ENCODE assay signal across 22 mouse cellular contexts in the genomic region with DNA sequence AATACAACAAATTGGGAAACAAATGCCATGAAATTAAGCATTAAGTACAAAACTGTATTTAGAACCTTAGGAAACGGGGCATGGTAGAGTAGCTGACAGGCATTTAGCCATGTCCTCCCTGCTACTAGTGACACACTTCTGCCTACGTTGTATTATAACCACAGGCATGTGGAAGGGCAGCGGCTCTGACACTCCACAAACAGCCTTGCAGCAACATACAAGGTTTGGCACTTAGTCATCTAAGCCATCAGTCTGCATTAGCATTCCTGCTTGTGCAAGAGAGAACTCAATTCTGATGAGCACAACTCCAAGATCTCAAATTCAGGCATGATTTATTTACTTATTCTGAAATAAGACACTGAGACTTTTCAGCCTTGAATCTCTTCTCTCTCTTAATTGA.
DNase-seq lines count a peak whose midpoint lies in the region; ATAC-seq and TF ChIP-seq lines count a peak whose summit lies in the region.
"Had no signal": no experiment of that assay in that cellular context is flagged by ENCODE, and none has a peak within 500 bp of the region (broad histone marks: within the 10 kb centered on the region; RNA-seq: fewer than 3 reads in every experiment).

No protein-coding gene starts in this region.

- TF ChIP-seq CTCF in brain, embryonic 14.5 days (IDR thresholded peaks at IDR 0.05; ENCODE audit: borderline replicate concordance, extremely low read depth, insufficient read depth, insufficient read length): no peak

- ATAC-seq in midbrain, embryonic 16.5 days: no peak
- ATAC-seq: forebrain, embryonic 15.5 days; intestine, embryonic 16.5 days had no signal

- H3K36me3 ChIP-seq in midbrain, embryonic 16.5 days (ENCODE audit: control insufficient read depth, insufficient read depth, low read length): no peaks in the 10 kb centered on the region
- H3K36me3 ChIP-seq: embryonic facial prominence, embryonic 15.5 days; forebrain, embryonic 15.5 days; heart, embryonic 13.5 days; hindbrain, embryonic 15.5 days had no signal

- H3K9me3 ChIP-seq in midbrain, embryonic 16.5 days (replicated peaks; ENCODE audit: control insufficient read depth, low read length, poor library complexity, severe bottlenecking): no peaks in the 10 kb centered on the region
- H3K9me3 ChIP-seq: embryonic facial prominence, embryonic 15.5 days; forebrain, embryonic 15.5 days; heart, embryonic 13.5 days; hindbrain, embryonic 15.5 days had no signal

- H3K4me1 ChIP-seq in midbrain, embryonic 16.5 days (ENCODE audit: control insufficient read depth, insufficient read depth, low read length): no peaks in the 10 kb centered on the region
- H3K4me1 ChIP-seq: embryonic facial prominence, embryonic 15.5 days; forebrain, embryonic 15.5 days; heart, embryonic 13.5 days; hindbrain, embryonic 15.5 days had no signal

- H3K4me3 ChIP-seq in midbrain, embryonic 16.5 days (ENCODE audit: low read depth, low read length): no peak overlapping the region
- H3K4me3 ChIP-seq: embryonic facial prominence, embryonic 15.5 days; erythroblast, embryonic 14.5 days; forebrain, embryonic 15.5 days; heart, adult 2 months; heart, embryonic 13.5 days; hindbrain, embryonic 15.5 days had no signal

- no peak overlapping the region for H3K9ac ChIP-seq in midbrain, embryonic 16.5 days (ENCODE audit: low read depth, low read length)
- H3K9ac ChIP-seq: embryonic facial prominence, embryonic 15.5 days; forebrain, embryonic 15.5 days; heart, embryonic 13.5 days; hindbrain, embryonic 15.5 days had no signal

- H3K4me2 ChIP-seq in midbrain, embryonic 16.5 days (ENCODE audit: low read length): no peak overlapping the region
- H3K4me2 ChIP-seq: embryonic facial prominence, embryonic 15.5 days; forebrain, embryonic 15.5 days; heart, embryonic 13.5 days; hindbrain, embryonic 15.5 days had no signal

- 72% methylated on average over 3 of the region's 3 CpGs for WGBS in midbrain, embryonic 16.5 days

- no peak overlapping the region for H3K27ac ChIP-seq in midbrain, embryonic 16.5 days (ENCODE audit: low read length)
- H3K27ac ChIP-seq: embryonic facial prominence, embryonic 15.5 days; forebrain, embryonic 15.5 days; heart, adult 2 months; heart, embryonic 13.5 days; hindbrain, embryonic 15.5 days had no signal

- DNase-seq in retina, postnatal 1 day: peak; percentile 33
- no peak for DNase-seq in retina, embryonic 14.5 days (ENCODE audit: low spot score)
- peak; percentile 88 for DNase-seq in Muller cell, postnatal 12 days (ENCODE audit: inconsistent ontology term)
- DNase-seq in brain, embryonic 14.5 days (ENCODE audit: low read depth): peak; percentile 4
- no peak for DNase-seq in kidney, postnatal 25 days
- DNase-seq in urinary bladder, postnatal 25 days (ENCODE audit: low spot score): no peak
- DNase-seq: adrenal gland, postnatal 36 days; cerebellum, adult 11 months; cerebellum, adult 8-10 months; cerebellum, postnatal 36 days; gastrocnemius, postnatal 14 days; heart, adult 2 months; heart, postnatal 36 days; kidney, adult 2 months had no signal

- no peaks in the 10 kb centered on the region for H3K27me3 ChIP-seq in midbrain, embryonic 16.5 days (ENCODE audit: control insufficient read depth, insufficient read depth, low read depth, low read length)
- H3K27me3 ChIP-seq: CH12.LX; embryonic facial prominence, embryonic 15.5 days; forebrain, embryonic 15.5 days; heart, embryonic 13.5 days; hindbrain, embryonic 15.5 days had no signal

- no peak for TF ChIP-seq POLR2A in brain, embryonic 14.5 days (IDR thresholded peaks at IDR 0.05; ENCODE audit: borderline replicate concordance, extremely low read depth, insufficient read depth, insufficient read length, poor library complexity, severe bottlenecking)

Comparison
In these comparisons a context has a peak if more than half of its experiments do, and no peak if none do; other contexts are left out.
1. DNase-seq: peak in retina, postnatal 1 day (single experiment), Muller cell, postnatal 12 days (single experiment) and brain, embryonic 14.5 days (single experiment); none in retina, embryonic 14.5 days (single experiment), kidney, postnatal 25 days (0 of 2) and urinary bladder, postnatal 25 days (single experiment).